Mouse (Mus musculus): Measurements from ENCODE around the gene Faxc. TPM values are rescaled to one million over a fixed set of nuclear protein-coding genes. Genes with fewer than 3 reads are reported as not detected.

The Faxc gene
- 2.7 TPM for polyA plus RNA-seq (2012; fragmentation: generic; extraction: Trizol)

- Histone ChIP-seq H3K36me3 (ENCODE audit: control insufficient read depth, insufficient read depth) (no peaks in the 10 kb centered on the region), H3K27me3 (ENCODE audit: control insufficient read depth, insufficient read depth, insufficient read length) (no peaks in the 10 kb centered on the region)
- TF ChIP-seq E2F4 (IDR thresholded peaks at IDR 0.05; ENCODE audit: insufficient read depth) (no peak), REST (IDR thresholded peaks at IDR 0.05; ENCODE audit: insufficient read depth, insufficient read length) (no peak), POLR2A (IDR thresholded peaks at IDR 0.05; ENCODE audit: insufficient read length, low read depth) (peak; percentile 53), USF1 (IDR thresholded peaks at IDR 0.05; ENCODE audit: low read depth) (peak; percentile 68), MYOD1 (IDR thresholded peaks at IDR 0.05; ENCODE audit: control insufficient read depth in 1 of 3, insufficient read length in 2 of 3, low read depth in 2 of 3) (peak in 1 of 3 experiments; percentile 33)
Observed at GRCm38 (mm10) chr4:21930971-21931771, at the start of gene Faxc. Gene Faxc (plus strand): TSS chr4:21931329.

DNA sequence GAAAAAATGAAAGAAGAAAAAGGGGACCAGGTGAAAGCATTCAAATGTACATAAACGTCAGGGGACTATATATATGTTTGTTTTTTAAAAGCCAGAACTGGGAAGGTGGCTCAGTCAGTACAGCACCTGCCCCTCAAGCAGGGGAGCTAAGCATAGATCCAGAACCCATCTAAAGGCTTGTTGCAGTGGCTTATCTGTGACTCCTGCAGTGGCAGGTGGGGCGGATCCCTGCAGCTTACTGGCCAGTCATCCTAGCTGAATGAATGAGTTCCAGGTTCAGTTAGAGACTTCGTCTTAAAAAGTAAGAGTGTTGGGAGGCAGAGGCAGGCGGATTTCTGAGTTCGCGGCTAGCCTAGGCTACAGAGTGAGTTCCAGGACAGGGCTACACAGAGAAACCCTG, 48.3 kb upstream of the Faxc start:
- H3ac ChIP-seq (ENCODE audit: control insufficient read depth, insufficient read length): no peak overlapping the region
- TF ChIP-seq MYOG (IDR thresholded peaks at IDR 0.05; ENCODE audit: control insufficient read depth in 1 of 3, insufficient read depth in 1 of 3, insufficient read length in 2 of 3, low read depth in 2 of 3) (no peak), MYOD1 (IDR thresholded peaks at IDR 0.05; ENCODE audit: control insufficient read depth in 1 of 3, insufficient read length in 2 of 3, low read depth in 2 of 3) (no peak), CEBPB (IDR thresholded peaks at IDR 0.05; ENCODE audit: insufficient read depth, poor library complexity, severe bottlenecking) (no peak), TCF12 (IDR thresholded peaks at IDR 0.05; ENCODE audit: insufficient read depth, poor library complexity, severe bottlenecking) (no peak), POLR2A (IDR thresholded peaks at IDR 0.05; ENCODE audit: insufficient read length, low read depth) (no peak), TCF3 (IDR thresholded peaks at IDR 0.05; ENCODE audit: insufficient read length, low read depth) (no peak), REST (IDR thresholded peaks at IDR 0.05; ENCODE audit: insufficient read depth, insufficient read length) (no peak), E2F4 (IDR thresholded peaks at IDR 0.05; ENCODE audit: insufficient read depth) (no peak)
- no peaks in the 10 kb centered on the region for H3K36me3 ChIP-seq (ENCODE audit: control insufficient read depth, insufficient read depth)
- H3K4me2 ChIP-seq (ENCODE audit: low read depth): no peak overlapping the region
- H3K79me2 ChIP-seq (ENCODE audit: control insufficient read depth, insufficient read depth): peaks cover 4% of the 10 kb centered on the region
- no peak overlapping the region for H3K4me3 ChIP-seq
- no peaks in the 10 kb centered on the region for H3K27me3 ChIP-seq (ENCODE audit: control insufficient read depth, insufficient read depth, insufficient read length)

More at GRCm38 (mm10) chr4:21930971-21931771, at the start of gene Faxc:
- Histone ChIP-seq H3K4me2 (ENCODE audit: low read depth) (peak within 1 kb of the TSS; percentile 72), H3K4me3 (peak within 1 kb of the TSS; percentile 46), H3ac (ENCODE audit: control insufficient read depth, insufficient read length) (peak within 1 kb of the TSS; percentile 56), H3K79me2 (ENCODE audit: control insufficient read depth, insufficient read depth) (no peaks in the 10 kb centered on the region)

- no peak for TF ChIP-seq POLR2A (IDR thresholded peaks at IDR 0.05; ENCODE audit: insufficient read length, low read depth)
- TF ChIP-seq TCF3 (IDR thresholded peaks at IDR 0.05; ENCODE audit: insufficient read length, low read depth): no peak
- no peak for TF ChIP-seq MYOD1 (IDR thresholded peaks at IDR 0.05; ENCODE audit: control insufficient read depth in 1 of 3, insufficient read length in 2 of 3, low read depth in 2 of 3)
- TF ChIP-seq POLR2AphosphoS2 (IDR thresholded peaks at IDR 0.05; ENCODE audit: insufficient read length, low read depth): no peak
- no peak for TF ChIP-seq USF1 (IDR thresholded peaks at IDR 0.05; ENCODE audit: low read depth)
- TF ChIP-seq REST (IDR thresholded peaks at IDR 0.05; ENCODE audit: insufficient read depth, insufficient read length): no peak
- no peak for TF ChIP-seq MAX (IDR thresholded peaks at IDR 0.05; ENCODE audit: low read depth)
- no peak for TF ChIP-seq CEBPB (IDR thresholded peaks at IDR 0.05; ENCODE audit: insufficient read depth, poor library complexity, severe bottlenecking)
- TF ChIP-seq E2F4 (IDR thresholded peaks at IDR 0.05; ENCODE audit: insufficient read depth): no peak
- no peak for TF ChIP-seq SRF (IDR thresholded peaks at IDR 0.05; ENCODE audit: control insufficient read depth, insufficient read length, low read depth)
- TF ChIP-seq MYOG (IDR thresholded peaks at IDR 0.05; ENCODE audit: control insufficient read depth in 1 of 3, insufficient read depth in 1 of 3, insufficient read length in 2 of 3, low read depth in 2 of 3): no peak
Observed at GRCm38 (mm10) chr4:21885831-21886230, 45.3 kb upstream of the Faxc start.

DNA sequence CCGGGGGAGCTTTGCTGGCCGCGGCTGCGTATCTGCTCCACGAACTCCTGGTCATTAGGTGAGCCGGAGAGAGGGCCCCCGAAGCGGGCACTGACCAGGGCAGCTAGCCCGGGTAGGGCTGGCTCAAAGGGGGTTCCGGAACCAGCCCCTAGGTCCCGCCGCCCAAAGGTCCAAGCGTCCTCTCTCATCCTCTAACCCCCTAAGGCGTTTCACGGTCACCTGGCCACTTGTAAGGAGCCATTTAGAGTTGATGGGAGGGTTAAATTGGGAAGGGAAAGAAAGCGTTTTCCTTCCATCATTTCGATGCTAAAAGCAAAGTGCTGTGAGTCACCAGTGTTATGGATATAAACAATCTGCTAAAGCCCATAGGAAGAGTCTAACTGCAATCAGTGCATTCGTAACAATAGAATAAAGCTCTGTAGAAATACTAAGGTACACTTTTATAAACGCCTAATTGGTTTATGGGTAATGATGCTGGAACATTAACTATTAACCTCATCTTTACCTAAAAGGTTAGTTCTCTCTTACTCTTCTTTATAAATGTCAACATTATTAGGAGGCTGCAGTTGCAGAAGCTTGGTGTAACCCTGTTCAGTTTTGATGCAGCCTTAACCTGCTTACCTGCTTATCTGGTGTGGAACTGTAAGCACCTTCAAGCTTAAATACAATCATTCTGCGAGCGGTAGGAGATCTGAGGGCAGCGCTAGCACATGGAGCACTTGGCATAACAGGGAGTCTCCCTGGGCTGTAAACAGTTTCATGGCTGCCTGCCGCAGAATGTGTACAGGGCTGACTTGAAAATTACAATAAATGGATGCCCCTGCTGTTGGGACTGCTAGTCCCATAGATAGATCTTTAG, 872 bp downstream of the Faxc start:
- Histone ChIP-seq H3K27me3 (ENCODE audit: control insufficient read depth, insufficient read depth, insufficient read length) (no peaks in the 10 kb centered on the region), H3K36me3 (ENCODE audit: control insufficient read depth, insufficient read depth) (no peaks in the 10 kb centered on the region), H3K4me3 (peak overlapping the region; percentile 46), H3K4me2 (ENCODE audit: low read depth) (peak overlapping the region; percentile 72), H3K79me2 (ENCODE audit: control insufficient read depth, insufficient read depth) (no peaks in the 10 kb centered on the region), H3ac (ENCODE audit: control insufficient read depth, insufficient read length) (peak overlapping the region; percentile 56)
- TF ChIP-seq REST (IDR thresholded peaks at IDR 0.05; ENCODE audit: insufficient read depth, insufficient read length) (no peak), MYOD1 (IDR thresholded peaks at IDR 0.05; ENCODE audit: control insufficient read depth in 1 of 3, insufficient read length in 2 of 3, low read depth in 2 of 3) (no peak), USF1 (IDR thresholded peaks at IDR 0.05; ENCODE audit: low read depth) (no peak), E2F4 (IDR thresholded peaks at IDR 0.05; ENCODE audit: insufficient read depth) (no peak), POLR2A (IDR thresholded peaks at IDR 0.05; ENCODE audit: insufficient read length, low read depth) (no peak), CEBPB (IDR thresholded peaks at IDR 0.05; ENCODE audit: insufficient read depth, poor library complexity, severe bottlenecking) (no peak), TCF12 (IDR thresholded peaks at IDR 0.05; ENCODE audit: insufficient read depth, poor library complexity, severe bottlenecking) (no peak), POLR2AphosphoS2 (IDR thresholded peaks at IDR 0.05; ENCODE audit: insufficient read length, low read depth) (no peak), SRF (IDR thresholded peaks at IDR 0.05; ENCODE audit: control insufficient read depth, insufficient read length, low read depth) (no peak)

More at GRCm38 (mm10) chr4:21885831-21886230, 45.3 kb upstream of the Faxc start:
- Histone ChIP-seq H3K4me2 (ENCODE audit: low read depth) (no peak overlapping the region), H3K4me3 (no peak overlapping the region), H3K27me3 (ENCODE audit: control insufficient read depth, insufficient read depth, insufficient read length) (no peaks in the 10 kb centered on the region), H3K36me3 (ENCODE audit: control insufficient read depth, insufficient read depth) (no peaks in the 10 kb centered on the region), H3ac (ENCODE audit: control insufficient read depth, insufficient read length) (no peak overlapping the region), H3K79me2 (ENCODE audit: control insufficient read depth, insufficient read depth) (peaks cover 3% of the 10 kb centered on the region)

Data from myocyte (in vitro differentiated cells).